Mouse (Mus musculus): ENCODE results near the gene Sem1.

DNA sequence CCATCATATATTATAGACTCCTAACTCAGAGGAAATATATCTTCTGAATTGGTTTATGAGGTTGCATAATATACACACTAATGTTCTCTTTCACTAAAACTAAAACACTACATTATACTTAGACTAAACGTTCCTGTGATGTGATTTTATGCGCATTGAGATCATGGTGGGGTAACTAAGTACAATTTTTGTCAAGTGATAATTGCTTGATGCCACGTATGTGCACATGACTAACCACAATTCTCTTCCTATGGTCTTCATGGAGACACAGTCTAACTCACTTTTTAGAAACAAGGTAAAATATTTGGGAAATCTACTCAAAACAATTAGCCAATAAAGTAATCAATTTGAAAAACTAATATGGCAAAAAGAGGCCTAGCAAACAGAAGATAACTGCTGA lies 1.2 kb downstream of the Sem1 start:
- TF ChIP-seq MAFK (IDR thresholded peaks at IDR 0.05; ENCODE audit: borderline replicate concordance, low read depth, low read length) (no peak), CHD2 (IDR thresholded peaks at IDR 0.05; ENCODE audit: low read length) (no peak), POLR2A (IDR thresholded peaks at IDR 0.05; ENCODE audit: control insufficient read depth in 1 of 2, insufficient read depth in 1 of 2, low read depth in 1 of 2, low read length in 2 of 2, poor library complexity in 1 of 2) (no peak), EP300 (IDR thresholded peaks at IDR 0.05; ENCODE audit: low read depth in 1 of 2, low read length in 2 of 2) (no peak), CTCF (IDR thresholded peaks at IDR 0.05 in 2 of 3, conservative IDR thresholded peaks at IDR 0.05 in 1 of 3; ENCODE audit: control insufficient read depth in 1 of 3, insufficient read depth in 1 of 3, low read depth in 2 of 3, low read length in 3 of 3, poor library complexity in 1 of 3, severe bottlenecking in 1 of 3) (no peak), GATA1 (IDR thresholded peaks at IDR 0.05; ENCODE audit: low read depth, low read length) (no peak), RCOR1 (IDR thresholded peaks at IDR 0.05; ENCODE audit: low read depth, low read length) (no peak)

Measured in MEL (cell line).